Mouse (Mus musculus): ENCODE measurements around the gene Mta1. TPM values are rescaled to one million over a fixed set of nuclear protein-coding genes. Genes with fewer than 3 reads are reported as not detected.

Mta1 gene
- polyA plus RNA-seq, 1 experiment from 2014 or later, result 19.3 TPM

GRCm38 (mm10) chr12:113124726-113125125, 26.6 kb downstream of the Mta1 start:
- H3K4me1 ChIP-seq (replicated peaks; ENCODE audit: control insufficient read depth, insufficient read depth, low read length), result no peaks in the 10 kb centered on the region
- no peak for ATAC-seq (ENCODE audit: low FRiP score)
- 87% methylated on average over 6 of the region's 6 CpGs for WGBS
- H3K9ac ChIP-seq, result no peak overlapping the region
- no peaks in the 10 kb centered on the region for H3K9me3 ChIP-seq (ENCODE audit: control insufficient read depth, low read length)
- H3K27me3 ChIP-seq (ENCODE audit: control insufficient read depth, insufficient read depth, low read length), result no peaks in the 10 kb centered on the region
- no peak overlapping the region for H3K4me2 ChIP-seq (replicated peaks)
- no peak overlapping the region for H3K27ac ChIP-seq
- DNase-seq (ENCODE audit: low spot score), result no peak
- peaks cover 97% of the 10 kb centered on the region for H3K36me3 ChIP-seq (replicated peaks; ENCODE audit: control insufficient read depth, insufficient read depth)
- H3K4me3 ChIP-seq (replicated peaks; ENCODE audit: low read length), result no peak overlapping the region

- WGBS, result 97% methylated on average over 8 of the region's 8 CpGs
- no peak for ATAC-seq (ENCODE audit: low FRiP score)
- Histone ChIP-seq H3K27ac (no peak overlapping the region), H3K27me3 (ENCODE audit: control insufficient read depth, insufficient read depth, low read length) (no peaks in the 10 kb centered on the region), H3K4me1 (replicated peaks; ENCODE audit: control insufficient read depth, insufficient read depth, low read length) (no peaks in the 10 kb centered on the region), H3K9me3 (ENCODE audit: control insufficient read depth, low read length) (no peaks in the 10 kb centered on the region), H3K4me2 (replicated peaks) (no peak overlapping the region), H3K9ac (no peak overlapping the region), H3K36me3 (replicated peaks; ENCODE audit: control insufficient read depth, insufficient read depth) (peaks cover 100% of the 10 kb centered on the region), H3K4me3 (replicated peaks; ENCODE audit: low read length) (no peak overlapping the region)
- DNase-seq (ENCODE audit: low spot score), result no peak
Observed at GRCm38 (mm10) chr12:113130732-113131131, 32.7 kb downstream of the Mta1 start.

GRCm38 (mm10) chr12:113131601-113132000, 33.5 kb downstream of the Mta1 start:
- no peaks in the 10 kb centered on the region for H3K27me3 ChIP-seq (ENCODE audit: control insufficient read depth, insufficient read depth, low read length)
- H3K27ac ChIP-seq, result no peak overlapping the region
- peaks cover 100% of the 10 kb centered on the region for H3K36me3 ChIP-seq (replicated peaks; ENCODE audit: control insufficient read depth, insufficient read depth)
- H3K4me3 ChIP-seq (replicated peaks; ENCODE audit: low read length), result no peak overlapping the region
- no peak overlapping the region for H3K9ac ChIP-seq
- H3K9me3 ChIP-seq (ENCODE audit: control insufficient read depth, low read length), result no peaks in the 10 kb centered on the region
- no peak for DNase-seq (ENCODE audit: low spot score)
- no peaks in the 10 kb centered on the region for H3K4me1 ChIP-seq (replicated peaks; ENCODE audit: control insufficient read depth, insufficient read depth, low read length)
- 97% methylated on average over 14 of the region's 14 CpGs for WGBS
- H3K4me2 ChIP-seq (replicated peaks), result no peak overlapping the region
- no peak for ATAC-seq (ENCODE audit: low FRiP score)

- Histone ChIP-seq H3K4me1 (replicated peaks; ENCODE audit: control insufficient read depth, insufficient read depth, low read length) (no peaks in the 10 kb centered on the region), H3K27me3 (ENCODE audit: control insufficient read depth, insufficient read depth, low read length) (no peaks in the 10 kb centered on the region), H3K27ac (no peak overlapping the region), H3K9ac (no peak overlapping the region), H3K9me3 (ENCODE audit: control insufficient read depth, low read length) (no peaks in the 10 kb centered on the region), H3K36me3 (replicated peaks; ENCODE audit: control insufficient read depth, insufficient read depth) (peaks cover 100% of the 10 kb centered on the region), H3K4me2 (replicated peaks) (no peak overlapping the region), H3K4me3 (replicated peaks; ENCODE audit: low read length) (no peak overlapping the region)
- DNase-seq (ENCODE audit: low spot score), result no peak
- WGBS, result 75% methylated on average over 2 of the region's 2 CpGs
- ATAC-seq (ENCODE audit: low FRiP score), result 0 out of 2 replicates have a peak, but pooled peaks have one; percentile 16
Observed at GRCm38 (mm10) chr12:113132567-113132966, 34.5 kb downstream of the Mta1 start.

- no peaks in the 10 kb centered on the region for H3K9me3 ChIP-seq (ENCODE audit: control insufficient read depth, low read length)
- no peak for ATAC-seq (ENCODE audit: low FRiP score)
- peaks cover 100% of the 10 kb centered on the region for H3K36me3 ChIP-seq (replicated peaks; ENCODE audit: control insufficient read depth, insufficient read depth)
- H3K27me3 ChIP-seq (ENCODE audit: control insufficient read depth, insufficient read depth, low read length), result no peaks in the 10 kb centered on the region
- no peak overlapping the region for H3K4me2 ChIP-seq (replicated peaks)
- H3K9ac ChIP-seq, result no peak overlapping the region
- H3K4me1 ChIP-seq (replicated peaks; ENCODE audit: control insufficient read depth, insufficient read depth, low read length), result no peaks in the 10 kb centered on the region
- H3K27ac ChIP-seq, result no peak overlapping the region
- DNase-seq (ENCODE audit: low spot score), result no peak
- 92% methylated on average over 9 of the region's 9 CpGs for WGBS
- no peak overlapping the region for H3K4me3 ChIP-seq (replicated peaks; ENCODE audit: low read length)
Observed at GRCm38 (mm10) chr12:113133260-113133659, 35.2 kb downstream of the Mta1 start.

- H3K4me2 ChIP-seq (replicated peaks), result no peak overlapping the region
- H3K4me3 ChIP-seq (replicated peaks; ENCODE audit: low read length), result no peak overlapping the region
- 81% methylated on average over 5 of the region's 5 CpGs for WGBS
- H3K27me3 ChIP-seq (ENCODE audit: control insufficient read depth, insufficient read depth, low read length), result no peaks in the 10 kb centered on the region
- no peak overlapping the region for H3K9ac ChIP-seq
- H3K9me3 ChIP-seq (ENCODE audit: control insufficient read depth, low read length), result no peaks in the 10 kb centered on the region
- ATAC-seq (ENCODE audit: low FRiP score), result no peak
- no peak for DNase-seq (ENCODE audit: low spot score)
- peaks cover 1% of the 10 kb centered on the region for H3K4me1 ChIP-seq (replicated peaks; ENCODE audit: control insufficient read depth, insufficient read depth, low read length)
- H3K36me3 ChIP-seq (replicated peaks; ENCODE audit: control insufficient read depth, insufficient read depth), result peaks cover 94% of the 10 kb centered on the region
- H3K27ac ChIP-seq, result no peak overlapping the region
Observed at GRCm38 (mm10) chr12:113133861-113134403, 35.9 kb downstream of the Mta1 start.

- Histone ChIP-seq H3K4me3 (replicated peaks; ENCODE audit: low read length) (no peak overlapping the region), H3K27me3 (ENCODE audit: control insufficient read depth, insufficient read depth, low read length) (no peaks in the 10 kb centered on the region), H3K27ac (no peak overlapping the region), H3K9me3 (ENCODE audit: control insufficient read depth, low read length) (no peaks in the 10 kb centered on the region), H3K36me3 (replicated peaks; ENCODE audit: control insufficient read depth, insufficient read depth) (peaks cover 88% of the 10 kb centered on the region), H3K9ac (no peak overlapping the region), H3K4me2 (replicated peaks) (no peak overlapping the region), H3K4me1 (replicated peaks; ENCODE audit: control insufficient read depth, insufficient read depth, low read length) (peaks cover 7% of the 10 kb centered on the region)
- ATAC-seq (ENCODE audit: low FRiP score) (no peak), DNase-seq (ENCODE audit: low spot score) (no peak)
- 93% methylated on average over 4 of the region's 4 CpGs for WGBS
Observed at GRCm38 (mm10) chr12:113134502-113134901, 36.4 kb downstream of the Mta1 start.

GRCm38 (mm10) chr12:113135401-113135800, 37.3 kb downstream of the Mta1 start:
- H3K4me1 ChIP-seq (replicated peaks; ENCODE audit: control insufficient read depth, insufficient read depth, low read length), result peaks cover 10% of the 10 kb centered on the region
- no peak overlapping the region for H3K9ac ChIP-seq
- no peak overlapping the region for H3K4me3 ChIP-seq (replicated peaks; ENCODE audit: low read length)
- no peak overlapping the region for H3K27ac ChIP-seq
- no peaks in the 10 kb centered on the region for H3K27me3 ChIP-seq (ENCODE audit: control insufficient read depth, insufficient read depth, low read length)
- no peak for DNase-seq (ENCODE audit: low spot score)
- no peak overlapping the region for H3K4me2 ChIP-seq (replicated peaks)
- no peak for ATAC-seq (ENCODE audit: low FRiP score)
- no peaks in the 10 kb centered on the region for H3K9me3 ChIP-seq (ENCODE audit: control insufficient read depth, low read length)
- 94% methylated on average over 7 of the region's 7 CpGs for WGBS
- H3K36me3 ChIP-seq (replicated peaks; ENCODE audit: control insufficient read depth, insufficient read depth), result peaks cover 79% of the 10 kb centered on the region

GRCm38 (mm10) chr12:113136492-113137020, 38.5 kb downstream of the Mta1 start:
- Histone ChIP-seq H3K4me3 (replicated peaks; ENCODE audit: low read length) (no peak overlapping the region), H3K9ac (no peak overlapping the region), H3K4me1 (replicated peaks; ENCODE audit: control insufficient read depth, insufficient read depth, low read length) (peaks cover 16% of the 10 kb centered on the region), H3K27ac (no peak overlapping the region), H3K4me2 (replicated peaks) (no peak overlapping the region), H3K9me3 (ENCODE audit: control insufficient read depth, low read length) (no peaks in the 10 kb centered on the region), H3K27me3 (ENCODE audit: control insufficient read depth, insufficient read depth, low read length) (no peaks in the 10 kb centered on the region), H3K36me3 (replicated peaks; ENCODE audit: control insufficient read depth, insufficient read depth) (peaks cover 67% of the 10 kb centered on the region)
- WGBS, result 83% methylated on average over 17 of the region's 17 CpGs
- DNase-seq (ENCODE audit: low spot score) (no peak), ATAC-seq (ENCODE audit: low FRiP score) (no peak)

All from hindbrain, embryonic 14.5 days (tissue).